Mouse (Mus musculus): ENCODE measurements at regions not wholly inside any gene's neighbourhood (a gene's known extent, or its start where the extent isn't known, plus 50 kb on each side); places are given as distances from the start of the nearest gene placed in this dataset.

DNA sequence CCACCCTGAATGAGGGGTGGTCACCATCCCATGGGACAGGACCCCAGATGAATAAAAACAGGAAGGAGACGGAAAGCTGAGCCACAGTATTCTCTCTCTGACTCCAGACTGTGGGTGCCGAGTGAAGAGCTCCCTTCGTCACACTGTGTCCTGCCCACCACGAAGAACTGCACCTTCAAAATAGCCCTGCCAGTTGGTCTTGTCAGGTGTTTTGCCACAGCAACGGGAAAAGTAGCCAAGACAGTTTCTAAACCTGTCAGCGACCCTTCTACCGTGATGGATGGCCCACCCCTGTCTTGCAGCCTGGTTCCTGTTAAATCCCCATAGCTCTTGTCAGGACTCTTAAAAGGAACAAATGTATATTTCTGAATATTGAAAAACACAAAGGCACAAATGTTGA, 72.3 kb downstream of the Tomm20 start:
- TF ChIP-seq POLR2A (IDR thresholded peaks at IDR 0.05; ENCODE audit: borderline replicate concordance, low read depth, low read length) (no peak), CTCF (IDR thresholded peaks at IDR 0.05; ENCODE audit: low read depth, low read length) (no peak)

Data from bone marrow macrophage, adult 2 months (primary cell).